Mouse (Mus musculus) kidney, adult 2 months (tissue): ENCODE measurements around the gene Dlg2. TPM values are rescaled to one million over a fixed set of nuclear protein-coding genes. Genes with fewer than 3 reads are reported as not detected.

Experiments
- DNase-seq: peaks from one replicate; pipeline ENCODE4 v3.0.0; 2021
- H3K27ac ChIP-seq: fragments of 200-500 bp; 2 replicates; pipeline ENCODE4 v1.5.1; 2012; ENCODE audit warnings: low read depth, low read length, control low read depth, inconsistent platforms; ENCODE audit not compliant: insufficient read depth
- H3K27me3 ChIP-seq: fragments of 200-500 bp; replicated peaks from 2 replicates; pipeline ENCODE4 v1.6.1; 2012; ENCODE audit warnings: mild to moderate bottlenecking, moderate library complexity, low read length, inconsistent platforms; ENCODE audit not compliant: control insufficient read depth, insufficient read depth
- H3K36me3 ChIP-seq: fragments of 200-500 bp; 2 replicates; pipeline ENCODE4 v1.6.1; 2012; ENCODE audit warnings: mild to moderate bottlenecking, moderate library complexity, low read length, inconsistent platforms; ENCODE audit not compliant: control insufficient read depth, insufficient read depth
- H3K4me1 ChIP-seq: fragments of 200-500 bp; 2 replicates; pipeline ENCODE4 v1.6.1; 2011; ENCODE audit warnings: low read length; ENCODE audit not compliant: control insufficient read depth, insufficient read depth
- H3K4me3 ChIP-seq: fragments of 200-500 bp; 2 replicates; pipeline ENCODE4 v1.5.1; 2011; ENCODE audit warnings: mild to moderate bottlenecking, low read depth, low read length, control low read depth; ENCODE audit not compliant: insufficient read depth
- CTCF ChIP-seq: fragments of 200-500 bp; conservative IDR thresholded peaks from 2 replicates; pipeline ENCODE4 v1.5.1; 2011; ENCODE audit warnings: low read depth, mild to moderate bottlenecking, control low read depth, low read length, moderate library complexity, mixed read lengths; ENCODE audit not compliant: insufficient read depth, insufficient read length
- POLR2A ChIP-seq: fragments of 200-500 bp; IDR thresholded peaks from one replicate; pipeline ENCODE4 v1.6.1; 2011; ENCODE audit warnings: low read depth, low read length, control low read depth
- WGBS: fragments of 180-500 bp; shearing (Covaris S2); methylation state at CpG from one replicate; pipeline ENCODE4 v1.1.7; 2018; 5-methylcytosine and 5-hydroxymethylcytosine counted together
- polyA plus RNA-seq: library from polyadenylated mRNA; depleted of rRNA; stranded (reverse); fragments of >200 nt; gene quantifications from 2 replicates; pipeline ENCODE4 v1.2.3, GENCODE M21; 2012; rRNA removed

The Dlg2 gene
- polyA plus RNA-seq: 1.6 and 2.1 TPM in 2 replicates

DNA sequence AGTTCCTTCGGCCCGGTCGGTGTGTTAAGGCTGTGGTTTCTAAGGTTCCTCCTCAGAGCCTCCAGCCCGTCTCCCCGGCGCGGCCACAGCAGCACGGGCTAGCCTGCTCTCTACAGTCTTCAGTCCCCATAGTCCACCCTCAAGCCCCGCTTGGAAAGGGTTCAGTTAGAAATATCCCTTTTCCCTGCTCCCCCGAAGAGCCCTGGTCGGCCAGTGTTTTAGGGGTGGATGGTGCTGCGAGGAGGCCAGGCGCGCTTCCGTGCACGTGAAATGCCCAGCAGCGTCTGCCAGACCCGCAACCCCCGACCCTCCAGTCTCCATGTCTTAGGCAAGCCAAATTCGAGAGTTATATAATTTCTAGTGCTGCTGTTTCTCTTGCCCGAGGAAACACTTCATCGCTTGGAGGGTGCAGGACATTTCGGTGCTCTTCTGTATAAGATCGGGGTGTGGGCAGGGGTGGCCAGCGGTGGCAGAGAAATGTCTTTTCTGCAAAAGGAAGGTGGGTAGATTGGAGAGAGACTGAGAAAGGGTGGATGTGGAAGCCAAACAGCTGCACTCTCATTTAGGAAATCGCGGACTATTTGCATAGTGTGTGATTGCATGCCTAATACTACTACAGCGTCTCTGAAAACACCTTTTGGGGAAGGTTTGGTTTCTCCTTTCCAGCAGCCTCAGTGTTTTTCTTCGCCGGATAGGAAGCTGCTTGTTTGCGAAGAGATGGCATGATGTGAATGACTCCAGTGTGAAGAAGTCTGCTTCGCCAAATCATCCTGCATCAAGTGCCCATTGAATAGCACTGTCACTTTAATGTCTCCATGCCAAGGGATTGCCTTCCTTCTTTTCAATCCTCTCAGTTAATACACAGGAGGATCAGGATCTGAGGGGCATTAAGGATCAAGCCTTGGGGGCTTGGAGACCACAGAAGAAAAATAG, at the start of gene Dlg2:
Gene Dlg2 (plus strand): TSS at position 360 of the 933 bp plus-strand sequence.
- no peaks in the 10 kb centered on the region for H3K27me3 ChIP-seq
- WGBS: under 1% methylated on average over 32 of the region's 32 CpGs
- no peaks in the 10 kb centered on the region; the same call in 1 of the 2 replicates for H3K4me1 ChIP-seq
- no peaks in the 10 kb centered on the region for H3K36me3 ChIP-seq
- H3K4me3 ChIP-seq: peak within 1 kb of the TSS; percentile 73
- peak within 1 kb of the TSS; percentile 81 for H3K27ac ChIP-seq
- TF ChIP-seq POLR2A (no peak), CTCF (no peak)
- peak; percentile 34 for DNase-seq

DNA sequence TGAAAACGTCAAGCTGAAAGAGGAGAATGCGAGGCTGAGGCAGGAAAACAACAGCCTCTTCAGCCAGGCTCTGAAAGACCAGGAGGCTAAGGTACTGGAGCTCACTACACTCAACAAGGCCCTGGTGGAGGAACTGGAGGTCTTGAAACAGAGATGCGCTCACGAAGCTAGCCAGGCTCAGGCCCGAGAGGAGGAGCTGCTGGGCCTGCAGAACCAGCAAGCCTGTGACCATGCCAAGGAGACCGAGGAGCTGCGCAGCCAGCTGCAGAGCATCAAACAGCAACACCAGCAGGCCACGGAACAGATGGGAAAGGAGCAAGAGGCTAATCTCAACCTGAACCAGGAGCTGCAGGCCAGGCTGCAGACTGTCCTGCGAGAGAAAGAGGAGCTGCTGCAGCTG, 49.5 kb upstream of the Dlg2 start:
- DNase-seq: no peak
- Histone ChIP-seq H3K27ac (no peak overlapping the region), H3K4me1 (no peaks in the 10 kb centered on the region), H3K36me3 (no peaks in the 10 kb centered on the region), H3K4me3 (no peak overlapping the region), H3K27me3 (no peaks in the 10 kb centered on the region)
- 77% methylated on average over 9 of the region's 9 CpGs for WGBS
- no peak for TF ChIP-seq POLR2A

GRCm38 (mm10) chr7:90432221-90432620, 44.3 kb upstream of the Dlg2 start:
- TF ChIP-seq CTCF (no peak), POLR2A (no peak)
- H3K27ac ChIP-seq: no peak overlapping the region
- DNase-seq: no peak

GRCm38 (mm10) chr7:90440044-90440443, 36.4 kb upstream of the Dlg2 start:
- H3K27me3 ChIP-seq: no peaks in the 10 kb centered on the region

More at GRCm38 (mm10) chr7:90432221-90432620, 44.3 kb upstream of the Dlg2 start:
- Histone ChIP-seq H3K4me1 (no peaks in the 10 kb centered on the region), H3K27me3 (no peaks in the 10 kb centered on the region), H3K4me3 (no peak overlapping the region), H3K36me3 (no peaks in the 10 kb centered on the region)

DNA sequence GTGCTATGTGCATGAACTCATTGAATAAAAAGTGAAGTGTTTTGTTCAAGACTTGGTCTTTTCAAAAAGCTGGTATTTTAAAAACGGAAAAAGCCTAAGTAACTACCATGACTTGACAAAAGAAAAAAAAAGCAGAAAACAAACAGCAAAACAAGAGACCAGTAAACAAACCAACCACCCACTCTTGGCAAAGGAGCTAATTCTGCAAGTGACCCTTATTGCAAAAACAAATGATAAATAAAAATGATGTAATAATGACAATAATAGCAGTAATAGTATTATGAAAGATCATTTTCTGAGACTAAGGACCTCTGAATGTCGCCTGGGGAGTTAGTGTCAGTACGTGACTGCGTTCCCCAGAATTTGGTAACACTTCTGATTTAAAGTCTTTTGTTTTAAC, 34.4 kb upstream of the Dlg2 start:
- no peak for TF ChIP-seq CTCF
- TF ChIP-seq POLR2A: no peak
- peak overlapping the region; percentile 64 for H3K27ac ChIP-seq
- H3K27me3 ChIP-seq: no peaks in the 10 kb centered on the region
- no peak for DNase-seq
- WGBS: 9% methylated on average over 4 of the region's 4 CpGs
- H3K4me3 ChIP-seq: peak overlapping the region; percentile 17; the same call in 1 of the 2 replicates
- H3K4me1 ChIP-seq: peaks cover 7% of the 10 kb centered on the region; the same call in 1 of the 2 replicates
- H3K36me3 ChIP-seq: no peaks in the 10 kb centered on the region

More at GRCm38 (mm10) chr7:90440044-90440443, 36.4 kb upstream of the Dlg2 start:
- no peak for DNase-seq
- H3K4me3 ChIP-seq: no peak overlapping the region
- no peaks in the 10 kb centered on the region for H3K36me3 ChIP-seq
- whole genome bisulfite sequencing: 86% methylated on average over 4 of the region's 4 CpGs
- peaks cover 7% of the 10 kb centered on the region; the same call in 1 of the 2 replicates for H3K4me1 ChIP-seq
- H3K27ac ChIP-seq: no peak overlapping the region
- TF ChIP-seq POLR2A: no peak
- no peak for TF ChIP-seq CTCF

DNA sequence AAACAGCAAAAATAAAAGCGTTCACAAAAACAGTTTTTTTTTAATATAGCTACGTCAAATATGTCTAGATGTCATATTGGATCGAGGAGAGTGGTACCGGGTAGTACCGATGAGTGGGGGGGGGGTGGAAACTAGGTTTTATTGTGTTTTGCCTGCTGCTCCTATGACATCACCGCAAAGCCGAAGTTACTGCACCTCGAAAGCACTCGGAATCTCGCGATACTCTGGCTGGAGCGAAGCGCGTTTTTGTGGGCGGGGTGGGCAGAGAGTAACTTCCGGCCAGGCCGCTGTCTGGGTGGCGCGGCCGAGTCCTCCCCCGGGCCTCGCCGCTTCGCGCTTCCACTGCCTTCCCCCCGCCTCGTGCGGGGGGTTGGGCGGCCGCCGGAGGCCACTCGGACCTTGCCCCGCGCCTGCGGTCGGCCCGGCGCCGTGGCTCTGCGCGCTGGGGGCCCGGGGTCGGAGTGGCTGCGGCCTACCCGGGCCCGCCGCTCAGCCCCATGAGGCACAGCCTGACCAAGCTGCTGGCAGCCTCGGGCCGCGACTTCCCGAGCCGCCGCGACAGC, 33.9 kb upstream of the Dlg2 start, which contains the start of gene Crebzf:
Gene Crebzf (plus strand): TSS at position 212 of the 563 bp plus-strand sequence.
- TF ChIP-seq POLR2A: peak; percentile 83
- no peak for TF ChIP-seq CTCF
- peak within 1 kb of the TSS; percentile 86 for H3K4me3 ChIP-seq
- peak; percentile 99 for DNase-seq
- WGBS: under 1% methylated on average over 54 of the region's 54 CpGs
- H3K27me3 ChIP-seq: no peaks in the 10 kb centered on the region
- H3K4me1 ChIP-seq: peaks cover 7% of the 10 kb centered on the region; the same call in 1 of the 2 replicates
- no peaks in the 10 kb centered on the region for H3K36me3 ChIP-seq
- H3K27ac ChIP-seq: peak within 1 kb of the TSS; percentile 96
